Mouse (Mus musculus) heart, embryonic 16.5 days (tissue): ENCODE measurements around the gene Slit3. TPM values are rescaled to one million over a fixed set of nuclear protein-coding genes. Genes with fewer than 3 reads are reported as not detected.

Source experiments
- ATAC-seq: fragments of 200-750 bp; cut with Nextera tagmentation; replicated peaks from 2 replicates; pipeline ENCODE4 v1.8.0; 2017; ENCODE audit warnings: moderate number of reproducible peaks; ENCODE audit not compliant: insufficient read depth, low FRiP score; ENCODE audit errors: extremely low read depth
- H3K27ac ChIP-seq: fragments of 300-500 bp; sonication (generic); 2 replicates; pipeline ENCODE4 v1.5.1; 2014; ENCODE audit warnings: mild to moderate bottlenecking, low read length, control low read depth, moderate library complexity
- H3K27me3 ChIP-seq: fragments of 300-500 bp; sonication (generic); 2 replicates; pipeline ENCODE4 v1.6.1; 2014; ENCODE audit warnings: low read length, mixed read lengths; ENCODE audit not compliant: control insufficient read depth, insufficient read depth
- H3K36me3 ChIP-seq: fragments of 300-500 bp; sonication (generic); 2 replicates; pipeline ENCODE4 v1.6.1; 2014; ENCODE audit not compliant: control insufficient read depth, insufficient read depth
- H3K4me1 ChIP-seq: fragments of 300-500 bp; sonication (generic); 2 replicates; pipeline ENCODE4 v1.6.1; 2014; ENCODE audit warnings: low read length, mixed read lengths; ENCODE audit not compliant: control insufficient read depth, insufficient read depth
- H3K4me2 ChIP-seq: fragments of 300-500 bp; sonication (generic); 2 replicates; pipeline ENCODE4 v1.6.1; 2014; ENCODE audit warnings: low read depth, mild to moderate bottlenecking, control low read depth, low read length
- H3K4me3 ChIP-seq: fragments of 300-500 bp; sonication (generic); 2 replicates; pipeline ENCODE4 v1.5.1; 2014; ENCODE audit warnings: mild to moderate bottlenecking, control low read depth, low read length
- H3K9ac ChIP-seq: fragments of 300-500 bp; sonication (generic); 2 replicates; pipeline ENCODE4 v1.6.1; 2014; ENCODE audit warnings: low read length, control low read depth
- H3K9me3 ChIP-seq: fragments of 300-500 bp; sonication (generic); replicated peaks from 2 replicates; pipeline ENCODE4 v1.6.1; 2016; ENCODE audit warnings: low read length; ENCODE audit not compliant: control insufficient read depth
- WGBS: fragments of 180-500 bp; shearing (Covaris S2); extraction: QIAGEN DNeasy Blood & Tissue Kit; methylation state at CpG from one replicate; pipeline ENCODE4 v1.1.7; 2014; 5-methylcytosine and 5-hydroxymethylcytosine counted together
- polyA plus RNA-seq: library from polyadenylated mRNA; unstranded; fragments of >200 nt; fragmentation: Nextera tagmentation; extraction: Ambion mirVana; gene quantifications from 2 replicates; pipeline ENCODE4 v1.2.1, GENCODE M21; 2015

Slit3 gene
- polyA plus RNA-seq, 1 experiment from 2014 or later: 7.8 TPM

DNA sequence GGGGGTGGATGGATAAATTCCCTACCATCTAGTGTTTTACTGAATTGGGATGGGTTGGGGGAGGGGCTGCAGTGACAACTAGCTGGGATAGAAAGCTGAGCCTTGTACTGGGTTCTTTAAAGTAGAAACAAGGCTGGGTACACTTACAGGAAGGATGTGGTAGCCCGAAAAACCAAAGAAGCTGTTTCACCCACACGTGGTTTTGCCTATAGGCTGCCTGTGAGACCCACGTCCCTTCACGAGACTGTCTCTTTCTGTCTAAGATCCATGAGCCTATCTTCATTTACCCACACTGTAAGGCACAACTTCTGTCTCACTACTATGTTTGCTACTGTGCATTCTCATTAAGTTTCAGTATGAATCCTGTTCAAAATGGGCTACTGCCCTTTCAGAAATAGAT, 384.3 kb downstream of the Slit3 start:
- Histone ChIP-seq H3K27ac (no peak overlapping the region), H3K4me3 (no peak overlapping the region), H3K27me3 (no peaks in the 10 kb centered on the region), H3K36me3 (no peaks in the 10 kb centered on the region), H3K4me2 (no peak overlapping the region), H3K9me3 (no peaks in the 10 kb centered on the region), H3K4me1 (no peaks in the 10 kb centered on the region; the same call in 1 of the 2 replicates), H3K9ac (no peak overlapping the region)
- 71% methylated on average over 4 of the region's 4 CpGs for WGBS
- ATAC-seq: no peak

DNA sequence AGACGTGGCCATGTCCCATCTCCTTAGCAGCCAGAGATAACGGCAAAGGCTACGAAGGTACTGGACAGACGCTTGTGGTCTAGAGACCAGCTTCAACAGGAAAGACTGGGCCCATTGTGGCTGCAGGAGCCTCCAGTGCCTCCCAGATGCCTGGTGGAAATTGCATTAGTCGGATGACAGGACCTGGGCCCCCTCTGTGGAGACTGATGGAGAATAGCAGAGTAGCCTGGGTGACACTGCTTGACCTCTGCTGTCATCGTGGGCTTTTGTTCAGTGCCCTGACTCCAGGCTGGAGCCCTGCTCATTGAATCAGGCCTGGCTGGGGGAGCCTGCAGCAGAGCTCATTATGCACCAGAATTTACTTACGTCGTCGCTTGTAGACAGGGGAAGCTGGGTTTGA, 384.8 kb downstream of the Slit3 start:
- Histone ChIP-seq H3K36me3 (no peaks in the 10 kb centered on the region), H3K27me3 (no peaks in the 10 kb centered on the region), H3K27ac (no peak overlapping the region), H3K4me3 (no peak overlapping the region), H3K9me3 (no peaks in the 10 kb centered on the region), H3K9ac (no peak overlapping the region), H3K4me1 (no peaks in the 10 kb centered on the region; the same call in 1 of the 2 replicates), H3K4me2 (no peak overlapping the region)
- ATAC-seq: no peak
- 38% methylated on average over 9 of the region's 9 CpGs for WGBS

DNA sequence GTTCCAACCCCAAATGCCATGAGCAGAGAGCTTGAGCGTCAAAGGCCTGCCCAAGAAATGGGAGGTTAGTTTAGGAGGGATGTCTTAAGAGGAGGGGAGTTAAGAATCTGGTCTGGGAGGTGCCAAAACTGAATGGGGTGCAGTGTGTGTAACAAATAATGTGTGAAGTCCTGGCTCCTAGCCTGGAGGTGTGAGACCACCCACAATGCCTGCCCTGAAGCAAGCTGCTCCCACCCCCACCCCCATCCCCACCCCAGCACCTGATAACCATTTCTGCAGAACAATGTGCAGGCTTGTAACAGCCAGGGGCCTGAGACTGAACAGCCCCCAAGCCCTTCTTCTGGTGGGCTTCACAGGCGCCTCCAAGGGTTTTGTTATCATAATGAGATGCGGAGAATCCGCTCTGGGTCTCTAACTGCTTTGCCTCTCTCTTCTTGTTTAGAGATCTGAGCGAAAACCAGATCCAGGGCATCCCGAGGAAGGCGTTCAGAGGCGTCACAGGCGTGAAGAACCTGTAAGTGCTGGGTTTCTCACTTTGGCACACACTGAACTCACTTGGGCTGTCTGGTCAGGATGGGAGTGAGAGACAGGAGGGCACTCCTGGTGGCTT, 386.9 kb downstream of the Slit3 start:
- 49% methylated on average over 9 of the region's 9 CpGs for WGBS
- Histone ChIP-seq H3K27me3 (no peaks in the 10 kb centered on the region), H3K4me1 (no peaks in the 10 kb centered on the region; the same call in 1 of the 2 replicates), H3K27ac (no peak overlapping the region), H3K9me3 (no peaks in the 10 kb centered on the region), H3K4me3 (no peak overlapping the region), H3K9ac (no peak overlapping the region), H3K4me2 (no peak overlapping the region), H3K36me3 (no peaks in the 10 kb centered on the region)
- ATAC-seq: no peak

DNA sequence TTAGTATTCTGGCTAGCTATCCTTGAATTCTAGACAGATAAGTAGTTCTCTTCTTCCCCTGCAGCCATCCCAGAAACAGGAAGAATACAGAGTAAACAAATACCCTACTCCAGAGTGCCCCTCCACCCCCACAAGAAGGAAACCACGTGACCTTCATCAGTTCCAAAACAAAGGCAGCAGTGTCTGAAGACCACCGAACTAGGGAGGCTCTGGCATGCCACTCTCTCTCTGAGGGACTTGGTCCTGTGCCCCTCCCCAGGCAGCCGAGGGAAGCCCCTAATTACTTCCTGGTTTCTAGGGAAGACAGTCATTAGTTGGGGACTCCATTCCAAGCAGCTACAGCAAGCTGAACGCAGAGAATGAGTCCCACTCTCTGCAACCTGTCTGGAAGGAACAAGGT, 391.7 kb downstream of the Slit3 start:
- Histone ChIP-seq H3K4me3 (no peak overlapping the region), H3K27ac (no peak overlapping the region), H3K36me3 (no peaks in the 10 kb centered on the region), H3K4me1 (no peaks in the 10 kb centered on the region; the same call in 1 of the 2 replicates), H3K27me3 (no peaks in the 10 kb centered on the region), H3K9me3 (0 out of 2 replicates have a peak, but pooled peaks cover 2% of the 10 kb centered on the region), H3K9ac (no peak overlapping the region), H3K4me2 (no peak overlapping the region)
- ATAC-seq: no peak
- WGBS: 23% methylated on average over 4 of the region's 4 CpGs

DNA sequence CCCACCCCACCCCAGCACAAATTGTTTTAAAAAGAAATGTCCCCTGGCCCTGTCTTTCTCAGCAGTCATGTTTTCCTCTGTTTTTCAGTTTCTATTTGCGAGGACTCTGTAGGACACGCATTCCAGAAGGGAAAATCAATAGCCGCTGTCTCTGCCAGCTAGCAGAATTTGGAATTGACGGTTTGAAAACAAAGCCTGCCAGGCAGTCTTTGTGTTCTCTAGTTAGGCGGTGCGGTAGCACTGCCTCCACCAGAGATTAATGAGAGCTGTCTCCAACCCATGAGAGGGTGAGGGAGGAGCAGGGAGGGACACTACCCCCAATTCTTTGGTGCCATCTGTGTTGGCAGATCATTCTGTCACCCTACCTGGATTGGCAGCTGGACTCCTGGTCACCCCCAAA, 392.3 kb downstream of the Slit3 start:
- no peak overlapping the region for H3K4me3 ChIP-seq
- no peak overlapping the region for H3K9ac ChIP-seq
- no peaks in the 10 kb centered on the region; the same call in 1 of the 2 replicates for H3K4me1 ChIP-seq
- WGBS: 61% methylated on average over 6 of the region's 6 CpGs
- no peak overlapping the region for H3K27ac ChIP-seq
- no peaks in the 10 kb centered on the region for H3K36me3 ChIP-seq
- no peak for ATAC-seq
- H3K27me3 ChIP-seq: no peaks in the 10 kb centered on the region
- 0 out of 2 replicates have a peak, but pooled peaks cover 2% of the 10 kb centered on the region for H3K9me3 ChIP-seq
- no peak overlapping the region for H3K4me2 ChIP-seq

DNA sequence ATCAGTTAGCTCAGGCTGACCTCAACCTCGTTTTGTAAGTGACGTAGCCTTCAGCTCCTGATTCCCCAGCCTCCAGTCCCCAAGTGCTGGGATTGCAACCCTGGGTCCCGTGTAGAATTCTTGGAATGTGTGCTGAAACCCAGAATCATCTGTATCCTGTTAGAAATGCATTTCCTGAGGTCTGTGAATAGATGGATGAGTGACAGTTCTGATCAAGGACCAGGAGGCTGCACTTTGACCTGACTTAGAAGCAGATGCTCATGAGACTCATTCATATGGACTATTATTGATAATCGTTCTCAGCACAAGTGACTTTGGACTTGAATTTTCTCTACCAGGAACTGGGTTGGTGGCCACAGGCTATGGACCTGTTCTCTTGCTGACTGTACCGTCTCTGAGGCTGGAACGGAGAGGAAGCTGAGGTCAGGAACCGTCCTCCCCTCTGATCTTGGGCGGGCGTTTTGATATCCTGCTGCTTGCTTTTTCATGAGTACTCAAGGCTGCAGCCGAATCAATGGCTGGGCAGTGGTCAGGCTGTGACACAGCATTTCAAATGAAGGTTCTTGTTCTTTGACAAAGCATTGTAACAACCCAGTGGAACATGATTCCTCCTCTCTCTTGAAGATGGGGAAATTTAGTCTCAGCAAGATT, 401.9 kb downstream of the Slit3 start:
- no peak overlapping the region for H3K9ac ChIP-seq
- no peaks in the 10 kb centered on the region for H3K27me3 ChIP-seq
- H3K4me2 ChIP-seq: no peak overlapping the region
- 50% methylated on average over 10 of the region's 10 CpGs for WGBS
- no peaks in the 10 kb centered on the region for H3K9me3 ChIP-seq
- H3K36me3 ChIP-seq: no peaks in the 10 kb centered on the region
- no peak overlapping the region for H3K4me3 ChIP-seq
- H3K4me1 ChIP-seq: no peaks in the 10 kb centered on the region
- no peak for ATAC-seq
- H3K27ac ChIP-seq: no peak overlapping the region

DNA sequence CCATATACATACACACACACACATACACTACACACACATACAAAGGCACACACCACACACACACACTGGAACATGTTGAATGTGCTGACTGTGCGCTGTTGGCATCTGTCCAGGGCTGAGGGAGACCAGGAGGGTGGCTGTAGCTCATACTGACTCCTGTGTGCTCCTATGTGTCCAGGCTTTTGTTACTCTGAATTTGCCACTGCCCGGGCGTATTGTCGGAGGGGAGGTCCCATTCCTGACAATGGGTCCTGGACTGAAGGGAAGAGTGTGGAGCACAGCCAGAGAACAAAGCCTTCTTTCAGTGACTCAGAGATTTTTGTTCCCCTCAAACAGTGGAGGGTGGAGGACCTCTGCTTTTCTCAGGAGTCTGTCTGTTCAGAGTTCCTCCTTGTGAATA, 402.7 kb downstream of the Slit3 start:
- Histone ChIP-seq H3K27me3 (no peaks in the 10 kb centered on the region), H3K36me3 (no peaks in the 10 kb centered on the region), H3K4me3 (no peak overlapping the region), H3K9me3 (no peaks in the 10 kb centered on the region), H3K27ac (no peak overlapping the region), H3K4me1 (no peaks in the 10 kb centered on the region), H3K4me2 (no peak overlapping the region), H3K9ac (no peak overlapping the region)
- WGBS: 79% methylated on average over 4 of the region's 4 CpGs
- ATAC-seq: no peak

DNA sequence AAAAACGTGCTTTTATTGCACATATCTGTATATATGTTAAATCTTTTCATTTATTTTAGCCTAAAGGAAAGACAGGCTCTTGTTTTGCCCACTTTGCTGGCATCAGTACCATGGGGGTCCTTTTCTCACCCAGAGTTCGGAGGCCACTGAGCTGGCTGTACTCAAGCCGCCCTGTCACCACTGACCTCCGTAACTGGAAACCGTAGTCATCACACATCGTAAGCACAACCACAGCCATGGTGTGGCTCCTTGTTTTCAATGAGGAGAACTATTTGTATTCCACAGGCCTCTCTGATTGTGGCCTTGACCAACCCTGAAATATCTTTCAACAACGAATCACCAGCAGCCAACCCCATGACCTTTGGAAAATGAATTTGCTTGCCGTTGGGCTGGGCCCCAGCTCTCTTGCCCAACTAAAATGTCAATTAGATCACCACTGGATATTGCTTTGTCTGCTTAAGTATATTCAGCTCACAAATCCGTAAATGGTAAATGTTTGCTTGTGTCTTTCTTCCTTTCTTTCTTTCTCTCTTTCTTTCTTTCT, 405.3 kb downstream of the Slit3 start:
- no peak overlapping the region for H3K9ac ChIP-seq
- H3K36me3 ChIP-seq: no peaks in the 10 kb centered on the region
- no peak overlapping the region for H3K4me3 ChIP-seq
- ATAC-seq: no peak
- no peak overlapping the region for H3K4me2 ChIP-seq
- H3K4me1 ChIP-seq: no peaks in the 10 kb centered on the region
- WGBS: 67% methylated on average over 9 of the region's 9 CpGs
- H3K27me3 ChIP-seq: no peaks in the 10 kb centered on the region
- no peak overlapping the region for H3K27ac ChIP-seq
- no peaks in the 10 kb centered on the region for H3K9me3 ChIP-seq

DNA sequence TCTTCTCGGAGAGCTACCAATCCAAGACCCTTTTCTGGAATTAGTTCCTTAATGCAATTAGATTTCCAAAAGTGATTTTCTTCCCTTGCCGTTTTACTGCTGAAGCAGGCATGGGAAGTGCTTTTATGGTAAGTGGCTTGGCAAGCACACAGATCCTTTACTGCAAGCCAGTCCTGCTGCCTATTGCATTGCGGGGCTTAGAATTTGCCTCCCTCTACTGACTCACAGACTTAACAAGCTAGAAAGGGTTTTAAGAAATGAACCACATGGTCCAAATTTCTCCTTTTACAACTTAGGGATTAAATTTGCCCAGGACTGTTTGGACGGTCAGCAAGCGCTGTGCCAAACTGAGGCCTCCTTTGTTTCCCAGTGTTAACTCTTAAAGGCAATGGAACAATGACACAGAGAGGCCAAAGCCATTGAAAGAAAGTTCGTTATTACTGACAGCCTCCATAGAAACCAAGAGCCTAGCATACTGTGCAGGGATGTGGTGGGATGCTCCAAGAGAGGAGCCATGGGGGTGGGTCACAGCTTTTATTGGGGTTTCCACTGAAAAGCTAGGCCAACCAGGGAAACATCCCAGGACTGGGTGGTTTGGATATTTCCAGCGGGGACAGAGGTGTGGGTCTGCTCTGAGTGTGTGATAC, 406.9 kb downstream of the Slit3 start:
- Histone ChIP-seq H3K9ac (no peak overlapping the region), H3K4me2 (no peak overlapping the region), H3K36me3 (no peaks in the 10 kb centered on the region), H3K27me3 (no peaks in the 10 kb centered on the region), H3K4me3 (no peak overlapping the region), H3K27ac (no peak overlapping the region), H3K4me1 (no peaks in the 10 kb centered on the region), H3K9me3 (no peaks in the 10 kb centered on the region)
- ATAC-seq: no peak
- WGBS: 78% methylated on average over 7 of the region's 7 CpGs
